In the genomic region with DNA sequence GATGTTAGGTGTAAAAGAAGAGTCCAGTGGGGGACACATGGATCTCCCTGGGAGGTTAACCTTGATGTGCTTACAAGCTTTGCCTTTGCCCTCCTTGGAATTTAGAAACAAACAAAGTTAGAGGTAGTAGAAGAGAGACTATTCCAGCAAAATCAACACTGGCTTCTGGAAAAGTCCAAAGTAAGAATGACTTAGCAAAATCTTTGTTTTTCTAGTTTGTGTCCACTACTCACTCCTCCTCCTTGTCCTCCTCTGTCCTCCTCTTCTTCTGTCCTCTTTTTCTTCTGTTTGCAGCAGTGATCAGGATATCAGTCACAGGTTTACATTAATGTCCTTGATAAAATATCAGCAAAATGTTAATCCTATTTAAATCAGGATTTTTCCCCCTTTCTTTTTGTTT, we compare ENCODE assay signal across 20 mouse cellular contexts. TPM values are rescaled to one million over a fixed set of nuclear protein-coding genes. Genes with fewer than 3 reads are reported as not detected.
"Had no signal": no experiment of that assay in that cellular context is flagged by ENCODE, and none has a peak within 500 bp of the region (broad histone marks: within the 10 kb centered on the region; RNA-seq: fewer than 3 reads in every experiment).

No protein-coding gene starts in this region.

- H3K4me2 ChIP-seq: liver, embryonic 15.5 days; lung, embryonic 14.5 days; midbrain, embryonic 12.5 days; neural tube, embryonic 13.5 days; neural tube, embryonic 15.5 days had no signal

- H3K27ac ChIP-seq: liver, embryonic 15.5 days; midbrain, embryonic 10.5 days; midbrain, embryonic 12.5 days; neural tube, embryonic 13.5 days; neural tube, embryonic 15.5 days had no signal

- H3K4me1 ChIP-seq: liver, embryonic 15.5 days; neural tube, embryonic 13.5 days; neural tube, embryonic 15.5 days had no signal

- ATAC-seq: midbrain, embryonic 16.5 days had no signal

- H3K9ac ChIP-seq: liver, embryonic 15.5 days; lung, embryonic 14.5 days; midbrain, embryonic 12.5 days; neural tube, embryonic 13.5 days; neural tube, embryonic 15.5 days had no signal

- H3K4me3 ChIP-seq: liver, embryonic 15.5 days; midbrain, embryonic 10.5 days; midbrain, embryonic 12.5 days; myocyte; neural tube, embryonic 13.5 days; neural tube, embryonic 15.5 days had no signal

- H3K36me3 ChIP-seq: liver, embryonic 15.5 days; midbrain, embryonic 10.5 days; midbrain, embryonic 12.5 days; neural tube, embryonic 13.5 days; neural tube, embryonic 15.5 days had no signal

- DNase-seq: lung, adult 18-20 months; lung, embryonic 14.5 days; lung, postnatal 10 days; lung, postnatal 4 days; midbrain, embryonic 14.5 days; retina, postnatal 1 day; right cerebral cortex, adult 18-20 months; right cerebral cortex, postnatal 25 days; right cerebral cortex, postnatal 4 days; spleen, adult 18-20 months; thymus, adult 18-20 months; thymus, postnatal 14 days; thymus, postnatal 36 days had no signal

- H3K9me3 ChIP-seq: liver, embryonic 15.5 days had no signal

- H3K27me3 ChIP-seq: neural tube, embryonic 13.5 days; neural tube, embryonic 15.5 days had no signal

RNA-seq across cellular contexts. Expression of a gene that starts 45.9 kb away (rescaled TPM):
- polyA plus RNA-seq: myocyte had no signal
